Mouse (Mus musculus) left cerebral cortex, adult 18-20 months (tissue): ENCODE data around the gene Sh3rf1. TPM values are rescaled to one million over a fixed set of nuclear protein-coding genes. Genes with fewer than 3 reads are reported as not detected.

Experiments
- DNase-seq, 2 experiments: peaks; one replicate each; pipeline ENCODE4 v3.0.0; 2021 to 2022; ENCODE audit warnings: low spot score in 2 of 2, mixed read lengths in 1 of 2
- total RNA-seq, 2 experiments: library from RNA; stranded (reverse); gene quantifications; 2 replicates each; pipeline ENCODE4 v1.2.3; 2021

The Sh3rf1 gene
- total RNA-seq, 2 experiments from 2014 or later = 38.7 to 39.5 TPM

DNA sequence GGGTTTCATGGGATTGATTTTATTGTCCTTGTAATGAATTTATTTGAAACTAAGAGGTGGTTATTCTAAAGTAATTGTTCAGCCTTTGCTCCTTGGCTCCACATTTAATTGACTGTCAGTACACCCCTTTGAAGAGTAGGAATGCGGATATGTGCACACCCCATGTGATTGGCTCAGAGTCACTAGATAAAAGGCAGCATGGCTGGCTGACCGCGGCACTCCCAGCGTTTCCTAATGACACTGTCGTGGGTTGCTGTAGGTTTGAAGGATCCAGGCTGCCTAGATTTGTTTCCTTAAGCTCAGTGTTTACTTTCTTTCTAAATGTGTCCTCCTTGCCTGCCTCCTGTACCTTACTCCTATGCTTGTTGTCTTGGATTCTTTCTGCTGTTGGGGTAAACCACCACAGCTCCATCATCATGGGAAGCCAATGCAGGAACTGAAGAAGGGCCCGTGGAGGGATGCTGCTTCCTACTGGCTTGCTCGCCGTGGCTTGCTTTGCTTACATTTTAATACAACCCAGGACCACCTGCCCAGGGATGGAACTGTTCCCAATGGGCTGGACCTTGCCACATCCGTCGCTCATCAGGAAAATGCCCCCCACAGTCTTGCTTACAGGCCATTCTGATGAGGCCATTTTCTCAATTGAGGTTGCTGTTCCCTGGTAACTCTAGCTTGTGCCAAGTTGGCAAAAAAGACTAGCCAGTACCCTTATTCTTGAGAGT, 93.3 kb downstream of the Sh3rf1 start:
- DNase-seq = no peak

DNA sequence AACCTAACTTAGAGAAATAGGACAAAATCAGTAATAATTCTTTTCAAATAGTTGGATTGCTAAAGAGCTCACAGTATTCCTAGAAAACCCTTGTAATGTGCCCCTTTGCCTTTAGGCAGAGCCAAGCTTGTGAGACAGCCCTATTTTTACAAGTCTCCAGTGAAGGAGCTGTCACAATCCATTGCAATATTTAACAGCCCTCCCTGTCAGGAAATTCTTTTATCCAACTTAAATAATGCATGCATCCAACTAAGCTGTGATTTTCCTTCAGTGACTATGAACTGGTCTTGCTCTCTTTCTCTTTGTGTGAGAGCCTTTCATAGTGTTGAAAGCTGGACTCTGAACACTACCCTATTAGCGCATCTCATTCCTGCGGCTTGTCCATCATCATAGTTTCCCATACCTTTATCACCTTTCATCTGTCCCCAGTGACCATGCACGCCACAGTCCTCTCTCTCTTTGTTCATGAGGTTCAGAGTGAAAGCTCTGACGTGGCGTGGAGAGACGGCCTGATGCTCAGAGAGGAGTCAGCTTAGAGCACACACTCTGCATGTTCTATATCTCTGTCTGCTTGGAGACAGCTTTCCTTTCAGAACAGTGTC, 94.0 kb downstream of the Sh3rf1 start:
- no peak for DNase-seq

DNA sequence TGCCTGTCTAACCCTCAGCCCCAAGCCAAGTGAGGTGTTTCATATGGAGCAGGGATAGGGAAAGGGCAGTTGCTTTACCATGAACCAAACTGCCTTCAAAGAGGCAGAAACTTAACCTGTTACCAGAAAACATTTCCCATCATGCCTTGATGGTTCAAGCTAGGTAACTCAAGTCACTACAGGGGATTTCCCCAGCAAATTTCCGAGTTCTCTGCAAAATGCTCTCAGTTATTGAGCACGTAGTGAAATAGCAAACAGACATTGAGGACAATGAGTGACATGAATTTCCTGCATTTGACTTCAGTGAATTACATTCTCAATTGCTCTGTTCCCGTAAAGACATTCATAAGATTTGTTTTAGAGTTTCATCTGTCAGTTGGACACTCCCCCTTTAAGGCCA, 97.5 kb downstream of the Sh3rf1 start:
- no peak for DNase-seq

DNA sequence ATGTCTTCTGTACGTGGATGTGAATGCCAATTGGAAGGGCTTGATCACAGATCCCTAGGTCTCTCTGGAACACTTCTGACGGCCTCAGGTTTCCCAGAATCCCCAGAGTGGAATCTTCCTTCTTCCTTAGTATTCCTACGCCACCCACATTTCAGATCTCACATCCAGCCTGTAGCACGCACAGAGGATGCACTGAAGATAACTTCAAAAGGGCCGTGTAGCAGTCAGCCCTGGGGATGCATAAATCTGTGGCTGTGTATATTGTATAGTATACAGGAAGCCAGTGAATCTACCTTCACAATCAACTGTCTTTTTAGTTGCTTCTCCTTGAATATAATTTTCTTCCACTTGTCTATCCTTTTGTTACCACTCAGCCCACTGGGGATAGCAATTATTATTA, 98.1 kb downstream of the Sh3rf1 start:
- no peak for DNase-seq

DNA sequence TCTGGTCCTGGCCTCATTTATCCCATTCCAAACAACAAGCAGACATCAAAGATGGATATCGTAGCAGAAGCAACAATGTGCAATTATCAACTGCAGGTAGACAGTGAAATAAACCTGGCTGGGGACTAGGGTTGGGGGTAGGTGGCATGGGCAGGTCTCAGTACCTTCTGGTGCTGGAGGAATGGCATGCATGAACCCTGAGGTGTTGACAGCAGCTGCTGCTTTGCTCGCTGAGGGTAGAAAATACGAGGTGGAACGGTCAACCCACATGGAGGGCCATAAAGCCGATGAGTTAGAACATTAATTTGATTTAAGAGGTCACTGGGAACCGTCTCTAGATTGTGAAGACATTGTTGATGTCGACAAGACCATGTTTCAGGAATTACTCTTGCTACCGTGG, 98.8 kb downstream of the Sh3rf1 start:
- DNase-seq = no peak

DNA sequence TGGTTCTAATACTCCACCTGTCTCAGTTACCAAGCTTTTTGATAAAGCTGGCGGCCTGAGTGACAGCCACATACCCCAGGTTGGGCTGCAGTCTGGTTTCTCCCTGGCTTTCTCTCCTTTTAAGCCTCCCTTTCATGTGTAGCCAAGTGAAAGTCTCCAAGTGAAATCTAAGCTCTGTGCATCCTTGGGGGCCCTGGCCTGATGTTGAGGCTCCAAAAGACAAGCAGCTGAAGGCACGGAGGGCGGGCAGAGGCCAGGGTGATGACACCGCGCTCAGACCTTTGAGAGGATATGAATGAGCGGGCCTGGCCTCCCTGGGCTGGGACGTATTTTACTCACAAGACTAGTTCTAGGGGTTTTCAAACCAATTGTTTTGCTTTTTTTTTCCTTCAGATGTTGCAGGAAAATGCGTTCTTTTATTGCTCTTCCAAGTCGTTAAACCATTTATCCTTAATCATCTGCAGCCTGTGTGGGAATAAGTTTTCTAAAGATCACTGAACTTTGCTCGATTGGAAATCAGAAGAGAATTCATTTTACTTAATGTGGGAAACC, 100.8 kb downstream of the Sh3rf1 start:
- DNase-seq = no peak

DNA sequence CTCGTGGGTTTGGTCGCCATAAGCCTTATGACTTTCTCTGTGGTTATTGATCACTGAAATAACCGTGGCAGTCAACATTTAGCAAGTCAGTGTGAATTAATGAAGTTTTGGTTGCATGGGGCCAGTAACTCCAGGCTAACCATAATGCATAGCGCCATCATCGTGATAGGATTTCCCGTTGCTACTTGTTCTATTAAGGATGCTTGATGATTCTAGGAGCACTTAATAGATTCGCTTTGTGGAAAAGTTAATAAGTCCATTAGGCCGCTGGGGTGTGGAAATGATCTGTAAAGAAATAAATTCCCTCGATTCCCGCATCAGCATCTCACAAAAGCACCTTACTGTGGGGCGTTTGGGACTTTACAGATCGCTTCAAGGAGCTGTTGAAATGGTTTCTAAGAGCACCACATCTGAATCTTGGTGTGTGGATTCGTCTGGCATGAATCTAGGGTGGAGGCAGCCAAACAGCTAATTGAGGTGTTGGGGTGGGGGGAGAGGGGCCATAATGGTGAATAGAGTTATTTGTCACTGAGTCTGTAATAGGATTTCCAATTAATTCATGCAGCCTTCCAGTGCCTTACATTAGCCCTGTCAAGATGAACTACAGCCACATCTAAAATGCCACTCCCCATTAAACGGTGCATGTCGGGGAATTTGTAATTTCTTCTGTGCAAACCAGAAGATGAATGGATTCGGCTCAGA, 101.5 kb downstream of the Sh3rf1 start:
- DNase-seq = no peak

DNA sequence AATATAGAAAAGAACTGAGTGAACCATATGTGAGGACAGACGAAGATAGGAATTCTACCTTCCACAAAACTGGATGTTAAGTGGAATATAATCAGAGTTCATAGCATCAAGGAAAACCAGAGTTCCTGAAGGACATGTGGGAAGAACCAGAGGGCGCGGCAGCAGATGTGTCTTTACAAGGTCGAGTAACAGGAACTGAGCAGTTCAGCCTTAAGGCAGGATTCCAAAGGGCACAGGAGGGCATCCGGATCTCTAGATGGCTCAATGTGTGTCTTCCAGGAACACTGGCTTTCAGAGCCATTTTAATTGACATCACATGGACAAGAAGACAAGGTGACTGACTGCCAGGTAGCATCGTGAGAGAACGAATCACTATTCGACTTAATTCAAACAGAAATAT, 102.6 kb downstream of the Sh3rf1 start:
- no peak for DNase-seq

DNA sequence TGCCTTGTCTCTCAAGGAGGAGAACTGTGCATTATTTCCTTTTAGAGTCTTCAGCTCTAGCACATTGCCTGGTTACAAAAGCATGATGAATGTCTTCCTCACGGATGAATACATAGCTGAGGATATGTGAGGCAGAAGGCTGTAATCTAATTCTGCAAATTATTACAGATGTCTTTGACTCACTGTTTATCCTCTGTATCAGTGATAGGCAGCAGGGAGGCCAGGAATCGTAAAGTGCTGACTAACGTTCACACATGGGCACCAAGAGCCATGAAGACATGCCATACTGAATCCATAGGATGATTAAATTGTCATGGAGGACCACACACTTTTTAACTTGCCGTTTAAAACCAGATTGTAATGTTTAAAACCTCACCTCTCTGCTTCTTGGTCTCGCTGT, 103.7 kb downstream of the Sh3rf1 start:
- no peak for DNase-seq

DNA sequence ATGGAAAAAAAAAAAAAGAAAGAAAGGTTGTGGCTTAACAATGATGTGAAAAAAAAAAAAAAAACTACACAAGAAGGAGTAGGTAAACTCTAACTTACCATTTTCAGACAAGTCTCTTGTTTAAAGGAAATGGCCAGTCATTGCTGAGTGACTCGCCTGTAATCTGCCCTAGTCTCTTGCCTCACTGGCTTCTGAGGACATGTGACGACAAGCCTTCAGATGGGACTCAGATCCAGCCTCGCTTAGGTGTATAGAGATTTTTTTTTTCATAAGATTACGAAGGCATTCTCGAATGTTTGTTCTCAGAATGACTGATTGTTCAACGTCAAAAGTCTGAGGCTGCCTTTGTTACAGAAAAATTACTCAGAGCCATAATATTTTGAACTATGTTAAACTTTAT, 116.0 kb downstream of the Sh3rf1 start:
- DNase-seq = no peak

DNA sequence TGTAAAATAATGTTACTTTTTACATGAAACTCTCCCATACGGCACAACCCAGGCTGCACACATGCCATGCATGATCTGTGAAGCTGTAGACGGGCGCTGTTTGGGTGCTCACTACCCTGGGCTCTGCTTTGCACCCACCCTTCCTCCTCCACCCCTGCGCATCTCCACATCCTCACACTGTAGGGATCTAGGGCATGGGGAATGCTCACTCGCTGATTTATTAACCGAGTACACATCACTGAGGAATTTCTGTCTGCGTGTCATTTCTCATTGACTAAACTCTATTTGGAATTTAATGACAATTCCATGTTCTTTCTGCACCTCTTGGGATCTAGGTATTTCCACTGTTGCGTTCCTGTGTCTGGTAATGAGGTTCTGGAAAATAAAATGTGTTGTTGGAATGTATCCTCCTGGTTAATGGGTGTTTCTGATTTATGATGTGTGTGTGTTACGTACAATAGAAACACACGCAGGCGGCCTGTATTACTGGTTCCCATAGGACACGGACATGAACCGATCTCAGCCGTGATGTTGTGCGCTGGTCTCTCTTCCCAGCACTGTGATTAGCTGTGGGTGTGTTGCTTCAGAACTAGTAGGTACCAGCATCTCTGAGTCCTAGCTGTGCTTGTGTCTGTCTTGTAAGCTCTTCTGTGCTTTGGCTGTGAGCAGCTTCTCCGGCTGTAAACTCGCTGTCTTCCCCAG, 116.8 kb downstream of the Sh3rf1 start:
- no peak for DNase-seq

DNA sequence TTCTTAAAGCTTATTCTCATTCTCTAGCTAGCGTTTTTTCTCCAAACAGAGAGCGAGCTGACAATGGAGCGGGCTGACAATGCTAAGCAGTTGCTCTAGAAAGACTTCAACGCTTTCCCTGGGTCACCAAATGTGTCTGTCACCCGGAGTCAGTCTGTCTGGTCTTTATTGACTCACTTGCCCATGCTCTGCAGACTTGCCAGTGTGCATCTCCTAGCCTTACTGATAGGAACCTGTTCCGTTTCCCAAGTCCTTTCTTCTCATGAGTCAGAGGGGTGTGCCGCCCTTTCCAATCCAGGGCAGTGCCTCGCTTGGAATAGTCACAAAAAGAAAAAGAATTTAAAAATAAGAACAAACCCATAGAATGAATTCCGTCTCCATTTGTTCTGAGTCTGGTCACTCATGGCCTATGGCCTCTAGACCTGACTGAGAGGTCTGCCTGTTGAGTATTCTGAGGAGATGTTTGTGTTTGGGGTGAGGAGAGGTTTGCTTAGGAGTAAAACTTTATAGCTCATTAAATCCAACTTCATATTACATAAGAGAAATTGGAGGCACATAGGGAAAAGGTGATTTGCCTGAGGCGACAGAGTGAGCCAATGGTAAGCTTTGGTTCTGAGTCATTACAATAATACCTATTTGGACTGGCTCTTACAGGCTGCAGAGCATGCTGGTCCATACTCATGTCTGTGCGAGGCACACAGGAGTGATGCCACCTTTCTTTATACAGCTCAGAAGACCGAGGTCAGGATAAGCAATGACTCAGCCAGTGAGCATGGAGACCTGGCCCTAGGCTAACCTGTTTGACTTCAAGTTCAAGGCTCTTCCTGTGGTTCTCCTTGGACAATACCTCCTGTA, 118.1 kb downstream of the Sh3rf1 start:
- no peak for DNase-seq

DNA sequence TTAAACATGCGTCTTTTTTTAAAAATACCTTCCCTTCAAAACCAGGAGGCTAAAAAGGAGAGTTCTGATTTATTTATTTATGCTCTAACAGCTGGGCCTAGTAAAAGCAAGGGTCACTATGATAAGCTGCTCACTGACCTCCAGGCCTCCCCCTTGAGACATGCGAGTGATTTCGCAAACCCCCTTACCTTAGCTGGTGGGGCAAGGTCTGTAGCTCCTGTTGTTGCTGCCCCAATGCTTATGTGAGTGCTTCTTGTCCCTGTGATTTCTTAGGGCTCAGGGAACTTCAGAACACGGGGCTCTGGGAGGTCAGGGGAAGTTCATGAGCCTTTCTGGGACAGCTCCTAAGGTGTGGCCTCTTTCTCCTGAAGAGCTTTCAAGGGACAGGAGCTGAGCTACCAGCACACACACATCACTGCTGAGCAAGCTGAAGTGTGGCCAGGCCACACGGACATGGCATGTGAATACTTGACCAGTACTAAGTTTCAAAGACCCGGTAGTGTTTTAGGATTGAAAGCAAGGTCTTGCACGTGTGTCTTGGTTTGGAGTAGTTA, 118.9 kb downstream of the Sh3rf1 start:
- DNase-seq = no peak

DNA sequence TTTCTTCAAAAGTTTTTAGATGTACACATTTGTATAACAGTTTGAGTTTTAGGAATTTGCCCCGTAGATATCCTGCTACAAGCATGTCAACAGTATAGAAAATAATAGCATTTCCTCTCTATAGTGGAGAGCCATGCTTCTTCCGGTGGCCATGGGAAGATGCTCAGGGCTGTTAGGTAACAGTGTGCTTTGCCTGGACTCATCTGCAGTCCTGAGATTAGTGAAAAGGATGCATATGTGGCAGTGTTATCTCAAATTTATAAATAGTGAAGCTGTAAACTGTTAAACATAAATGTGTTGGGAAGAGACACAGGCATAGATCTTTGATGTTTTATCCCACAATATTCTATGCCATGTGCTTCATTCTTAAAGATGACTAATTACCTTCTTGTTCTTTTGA, 120.8 kb downstream of the Sh3rf1 start:
- DNase-seq = no peak

DNA sequence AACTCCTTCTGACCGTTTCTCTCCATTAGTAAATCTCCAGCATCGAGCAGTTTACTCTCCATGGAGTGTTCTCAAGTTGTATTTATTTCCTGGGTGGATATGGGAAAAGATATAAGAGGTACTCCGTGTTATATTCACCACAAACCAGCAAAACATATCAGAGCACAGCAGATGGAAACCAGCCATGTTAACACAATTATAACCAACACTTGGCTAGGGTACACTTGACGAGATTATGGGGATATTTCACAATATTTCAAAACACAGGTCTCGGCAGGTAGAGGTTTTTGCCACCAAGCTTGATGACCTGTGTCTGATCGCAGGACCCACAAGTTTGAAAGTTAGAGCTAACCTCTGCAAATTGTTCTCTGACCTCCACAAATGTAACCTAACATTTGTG, 123.3 kb downstream of the Sh3rf1 start:
- DNase-seq = no peak

DNA sequence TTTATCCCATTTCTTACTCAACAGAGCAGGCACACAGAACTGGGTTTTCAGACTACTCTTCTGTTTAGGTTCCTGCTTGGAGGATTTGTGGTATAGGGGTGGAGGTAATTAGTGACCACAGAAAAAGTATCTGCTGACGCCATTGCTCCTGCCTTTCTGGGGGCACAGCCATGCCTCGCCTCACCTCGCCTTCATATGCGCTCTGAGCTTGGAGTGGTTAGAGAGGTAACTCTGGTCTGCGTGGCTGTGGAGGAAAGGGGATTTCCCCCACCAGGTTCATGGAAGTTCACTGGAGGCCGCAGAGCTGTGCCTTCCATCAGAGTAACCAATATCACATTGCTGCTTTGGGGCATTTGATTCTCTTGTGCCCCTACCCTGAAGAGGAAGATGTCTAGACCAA, 123.9 kb downstream of the Sh3rf1 start:
- DNase-seq = no peak

DNA sequence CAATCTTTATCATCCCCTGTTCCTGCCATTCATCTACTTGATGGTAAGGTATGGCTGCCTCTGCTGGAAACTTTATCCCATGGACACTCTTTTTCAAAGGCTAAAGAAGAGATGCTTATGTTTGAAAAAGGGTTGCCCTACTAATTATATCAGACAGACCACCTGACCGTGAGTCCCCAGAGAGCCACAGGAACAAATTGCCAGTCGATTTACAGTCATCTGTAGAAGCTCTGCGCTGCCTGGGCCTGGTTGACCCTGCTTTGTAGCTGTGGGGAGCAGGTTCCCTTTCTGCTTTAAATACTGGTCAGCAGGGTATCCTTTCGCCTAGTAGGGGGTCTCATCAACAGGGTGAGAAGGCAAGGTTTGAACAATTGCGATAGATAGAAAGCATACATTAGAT, 124.4 kb downstream of the Sh3rf1 start:
- no peak for DNase-seq

DNA sequence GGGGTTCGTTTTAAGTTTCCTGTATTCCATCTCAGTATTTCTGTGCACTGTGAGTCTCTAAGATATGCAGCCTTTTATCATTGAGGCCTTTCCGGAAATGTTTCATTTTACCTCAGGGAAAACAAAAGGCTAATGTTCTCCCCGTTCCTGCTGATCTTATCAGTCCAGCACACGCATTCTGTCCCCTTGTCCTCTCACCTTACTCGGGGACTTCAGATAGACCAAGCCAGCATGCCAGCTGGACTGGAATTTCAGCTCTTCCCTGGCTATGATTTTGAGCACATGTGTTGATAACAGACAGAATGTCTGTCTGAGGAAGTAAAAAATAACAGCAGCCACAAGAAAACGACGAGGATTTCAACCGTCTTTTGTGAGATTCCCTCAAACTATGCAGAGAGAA, 124.8 kb downstream of the Sh3rf1 start:
- no peak for DNase-seq

DNA sequence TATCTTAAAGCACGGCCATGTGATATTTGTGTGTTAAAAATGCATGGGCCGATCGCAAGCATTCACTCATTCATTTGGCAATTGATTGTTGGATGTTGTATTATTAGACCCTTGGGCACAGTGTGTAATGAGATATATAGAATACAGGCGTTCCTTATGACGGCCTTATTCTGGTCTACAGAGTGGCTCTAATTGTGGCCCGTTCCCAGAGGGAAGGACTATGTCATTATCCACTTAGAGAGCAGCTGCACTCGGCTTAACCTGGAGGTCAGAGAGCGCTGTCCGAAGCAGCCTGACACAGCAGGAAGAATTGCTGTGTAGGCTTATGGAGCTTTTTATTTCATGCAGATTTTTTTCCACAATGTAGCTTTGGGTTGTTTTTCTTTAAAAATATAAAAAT, 126.8 kb downstream of the Sh3rf1 start:
- no peak for DNase-seq

DNA sequence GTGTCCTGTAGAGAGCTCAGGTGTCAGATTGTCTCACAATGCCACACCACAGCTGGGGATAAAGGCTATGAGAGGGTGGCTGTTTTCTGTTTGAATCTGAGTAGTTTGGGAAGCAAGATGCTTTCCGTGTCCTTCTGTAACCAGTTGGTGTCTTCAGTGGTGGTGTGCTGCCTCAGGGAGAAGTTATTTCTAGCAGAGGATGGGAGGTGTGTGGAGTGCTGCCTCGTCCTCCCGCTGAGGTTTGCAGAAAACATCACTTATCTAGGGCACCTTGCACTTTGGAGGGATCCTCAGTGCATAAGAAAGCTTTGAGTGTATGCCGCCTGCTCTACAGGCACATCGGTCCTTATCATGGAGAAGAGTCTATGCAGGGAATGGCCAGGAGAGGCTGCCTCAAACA, 128.0 kb downstream of the Sh3rf1 start:
- peak in 1 of 2 experiments; percentile 30 for DNase-seq
